24 mouse cellular contexts compared by ENCODE assay signal in the genomic region with DNA sequence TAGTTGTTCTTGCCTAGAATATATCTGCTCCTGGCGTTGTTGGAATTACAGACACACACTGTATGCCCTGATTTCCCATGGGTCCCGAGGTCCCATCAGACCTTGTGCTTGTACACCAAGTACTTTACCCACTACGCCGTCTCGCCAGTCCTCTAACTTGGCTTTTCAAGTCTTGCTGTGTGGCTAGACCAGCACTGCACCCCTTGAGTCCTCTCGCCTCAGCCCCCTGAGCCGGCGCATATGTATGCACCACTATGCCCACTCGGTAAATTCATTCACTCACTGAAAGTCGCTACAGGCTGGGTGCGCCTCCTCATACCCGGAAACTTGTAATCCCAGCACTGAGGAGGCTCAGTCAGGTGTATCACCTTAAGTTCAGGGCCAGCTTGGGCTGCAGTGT. TPM values are rescaled to one million over a fixed set of nuclear protein-coding genes. Genes with fewer than 3 reads are reported as not detected.
DNase-seq lines count a peak whose midpoint lies in the region; ATAC-seq and TF ChIP-seq lines count a peak whose summit lies in the region.
"Had no signal": no experiment of that assay in that cellular context is flagged by ENCODE, and none has a peak within 500 bp of the region (broad histone marks: within the 10 kb centered on the region; RNA-seq: fewer than 3 reads in every experiment).

No protein-coding gene starts in this region.

- no peak overlapping the region for H3K27ac ChIP-seq in hindbrain, embryonic 13.5 days
- no peak overlapping the region for H3K27ac ChIP-seq in hindbrain, postnatal 0 days
- no peak overlapping the region for H3K27ac ChIP-seq in layer of hippocampus, adult 2 months
- no peak overlapping the region for H3K27ac ChIP-seq in midbrain, embryonic 16.5 days (ENCODE audit: low read length)
- H3K27ac ChIP-seq in midbrain, embryonic 13.5 days = no peak overlapping the region
- H3K27ac ChIP-seq: embryonic facial prominence, embryonic 10.5 days; embryonic facial prominence, embryonic 12.5 days; forebrain, embryonic 13.5 days; forebrain, embryonic 15.5 days had no signal

- TF ChIP-seq CTCF in hindbrain, postnatal 0 days (IDR thresholded peaks at IDR 0.05; ENCODE audit: low read depth) = no peak
- no peak for TF ChIP-seq CTCF in layer of hippocampus, adult 2 months (conservative IDR thresholded peaks at IDR 0.05)

- no peak overlapping the region for H3K4me3 ChIP-seq in hindbrain, embryonic 13.5 days
- H3K4me3 ChIP-seq in hindbrain, postnatal 0 days (ENCODE audit: low read length) = no peak overlapping the region
- peak overlapping the region; percentile 8 for H3K4me3 ChIP-seq in layer of hippocampus, adult 2 months
- H3K4me3 ChIP-seq in midbrain, embryonic 16.5 days (ENCODE audit: low read depth, low read length) = no peak overlapping the region
- no peak overlapping the region for H3K4me3 ChIP-seq in midbrain, embryonic 13.5 days (replicated peaks)
- H3K4me3 ChIP-seq: embryonic facial prominence, embryonic 10.5 days; embryonic facial prominence, embryonic 12.5 days; forebrain, embryonic 13.5 days; forebrain, embryonic 15.5 days had no signal

- H3K9me3 ChIP-seq in hindbrain, embryonic 13.5 days = no peaks in the 10 kb centered on the region
- H3K9me3 ChIP-seq in hindbrain, postnatal 0 days (ENCODE audit: low read length) = no peaks in the 10 kb centered on the region
- no peaks in the 10 kb centered on the region for H3K9me3 ChIP-seq in midbrain, embryonic 16.5 days (replicated peaks; ENCODE audit: control insufficient read depth, low read length, poor library complexity, severe bottlenecking)
- H3K9me3 ChIP-seq in midbrain, embryonic 13.5 days = no peaks in the 10 kb centered on the region
- H3K9me3 ChIP-seq: embryonic facial prominence, embryonic 10.5 days; embryonic facial prominence, embryonic 12.5 days; forebrain, embryonic 13.5 days; forebrain, embryonic 15.5 days; G1E had no signal

- peaks cover 20% of the 10 kb centered on the region for H3K4me1 ChIP-seq in hindbrain, embryonic 13.5 days (replicated peaks)
- no peaks in the 10 kb centered on the region for H3K4me1 ChIP-seq in hindbrain, postnatal 0 days (ENCODE audit: insufficient read depth, low read length)
- H3K4me1 ChIP-seq in midbrain, embryonic 16.5 days (ENCODE audit: control insufficient read depth, insufficient read depth, low read length) = 0 out of 2 replicates have a peak, but pooled peaks cover 2% of the 10 kb centered on the region
- H3K4me1 ChIP-seq in midbrain, embryonic 13.5 days (replicated peaks) = peaks cover 21% of the 10 kb centered on the region

- H3K9ac ChIP-seq in hindbrain, embryonic 13.5 days = no peak overlapping the region
- H3K9ac ChIP-seq in hindbrain, postnatal 0 days (replicated peaks; ENCODE audit: low read length) = no peak overlapping the region
- H3K9ac ChIP-seq in midbrain, embryonic 16.5 days (ENCODE audit: low read depth, low read length) = no peak overlapping the region
- no peak overlapping the region for H3K9ac ChIP-seq in midbrain, embryonic 13.5 days (replicated peaks)
- H3K9ac ChIP-seq: embryonic facial prominence, embryonic 12.5 days; forebrain, embryonic 13.5 days; forebrain, embryonic 15.5 days had no signal

- no peak overlapping the region for H3K4me2 ChIP-seq in hindbrain, embryonic 13.5 days
- no peak overlapping the region for H3K4me2 ChIP-seq in hindbrain, postnatal 0 days (ENCODE audit: low read depth, low read length)
- H3K4me2 ChIP-seq in midbrain, embryonic 16.5 days (ENCODE audit: low read length) = no peak overlapping the region
- no peak overlapping the region for H3K4me2 ChIP-seq in midbrain, embryonic 13.5 days (replicated peaks)
- H3K4me2 ChIP-seq: embryonic facial prominence, embryonic 12.5 days; forebrain, embryonic 13.5 days; forebrain, embryonic 15.5 days had no signal

- H3K36me3 ChIP-seq in hindbrain, embryonic 13.5 days = no peaks in the 10 kb centered on the region
- no peaks in the 10 kb centered on the region for H3K36me3 ChIP-seq in hindbrain, postnatal 0 days (ENCODE audit: insufficient read depth, low read length)
- no peaks in the 10 kb centered on the region for H3K36me3 ChIP-seq in midbrain, embryonic 16.5 days (ENCODE audit: control insufficient read depth, insufficient read depth, low read length)
- H3K36me3 ChIP-seq in midbrain, embryonic 13.5 days = peaks cover 8% of the 10 kb centered on the region; the same call in 1 of the 2 replicates
- H3K36me3 ChIP-seq: embryonic facial prominence, embryonic 12.5 days; forebrain, embryonic 15.5 days; G1E had no signal

- no peak for DNase-seq in hindbrain, postnatal 0 days (ENCODE audit: low spot score)
- no peak for DNase-seq in layer of hippocampus, adult 2 months (ENCODE audit: low spot score in 2 of 2)
- no peak for DNase-seq in layer of hippocampus, adult 9-10 months (ENCODE audit: low spot score)
- DNase-seq: adrenal gland, adult 8-10 months; adrenal gland, postnatal 14 days; adrenal gland, postnatal 36 days; B cell, adult 2 months; cerebellum, adult 11-12 months; cerebellum, adult 2 months; cerebellum, adult 9-10 months; cerebellum, postnatal 10 days; cerebellum, postnatal 25 days had no signal

- H3K27me3 ChIP-seq in hindbrain, embryonic 13.5 days = no peaks in the 10 kb centered on the region
- no peaks in the 10 kb centered on the region for H3K27me3 ChIP-seq in hindbrain, postnatal 0 days (ENCODE audit: insufficient read depth, low read length)
- no peaks in the 10 kb centered on the region for H3K27me3 ChIP-seq in midbrain, embryonic 16.5 days (ENCODE audit: control insufficient read depth, insufficient read depth, low read depth, low read length)
- H3K27me3 ChIP-seq in midbrain, embryonic 13.5 days = no peaks in the 10 kb centered on the region
- H3K27me3 ChIP-seq: embryonic facial prominence, embryonic 12.5 days; forebrain, embryonic 13.5 days; forebrain, embryonic 15.5 days; Patski had no signal

- ATAC-seq in hindbrain, embryonic 13.5 days (ENCODE audit: low FRiP score) = 0 out of 2 replicates have a peak, but pooled peaks have one; percentile 21
- no peak for ATAC-seq in hindbrain, postnatal 0 days
- 0 out of 2 replicates have a peak, but pooled peaks have one; percentile 55 for ATAC-seq in midbrain, embryonic 16.5 days
- ATAC-seq in midbrain, embryonic 13.5 days = no peak
- ATAC-seq: activated CD4-positive, CD25-positive, alpha-beta regulatory T cell, adult 4 months; CD4-positive, CD25-positive, alpha-beta regulatory T cell, adult 4 months; forebrain, embryonic 13.5 days; forebrain, embryonic 15.5 days; Patski had no signal

- 92% methylated on average over 12 of the region's 12 CpGs for WGBS in hindbrain, embryonic 13.5 days
- WGBS in hindbrain, postnatal 0 days = 87% methylated on average over 12 of the region's 12 CpGs
- WGBS in midbrain, embryonic 16.5 days = 91% methylated on average over 12 of the region's 12 CpGs
- 92% methylated on average over 12 of the region's 12 CpGs for WGBS in midbrain, embryonic 13.5 days

RNA-seq across cellular contexts. Expression of a gene that starts 12.5 kb away (rescaled TPM):
- polyA plus RNA-seq in hindbrain, embryonic 13.5 days (2015; fragmentation: Nextera tagmentation; extraction: Ambion mirVana) = 90.2 and 91.6 TPM in 2 replicates
- total RNA-seq in hindbrain, postnatal 0 days (2014; rRNA removed) = 25.5 and 25.7 TPM in 2 replicates
- polyA plus RNA-seq in hindbrain, postnatal 0 days (2015; fragmentation: Nextera tagmentation; extraction: Ambion mirVana) = 94.3 and 104 TPM in 2 replicates
- total RNA-seq in layer of hippocampus, adult 2 months (2021) = 100 to 1,000 TPM; 412 to 418 TPM
- polyA plus RNA-seq in midbrain, embryonic 16.5 days (2015; fragmentation: Nextera tagmentation; extraction: Ambion mirVana) = 126 and 136 TPM in 2 replicates
- 93.7 and 97.1 TPM in 2 replicates for polyA plus RNA-seq in midbrain, embryonic 13.5 days (2015; fragmentation: Nextera tagmentation; extraction: Ambion mirVana)
- total RNA-seq: CH12.LX had no signal

RNA-seq across cellular contexts. Expression of a gene that starts 12.7 kb away (rescaled TPM):
- polyA plus RNA-seq in hindbrain, embryonic 13.5 days (2015; fragmentation: Nextera tagmentation; extraction: Ambion mirVana) = 25.9 and 26.7 TPM in 2 replicates
- total RNA-seq in hindbrain, postnatal 0 days (2014; rRNA removed) = 15.7 and 17.5 TPM in 2 replicates
- polyA plus RNA-seq in hindbrain, postnatal 0 days (2015; fragmentation: Nextera tagmentation; extraction: Ambion mirVana) = 13.4 and 16.0 TPM in 2 replicates
- total RNA-seq in layer of hippocampus, adult 2 months (2021) = 10 to 100 TPM; 67.1 to 73.9 TPM
- 23.4 and 24.8 TPM in 2 replicates for polyA plus RNA-seq in midbrain, embryonic 16.5 days (2015; fragmentation: Nextera tagmentation; extraction: Ambion mirVana)
- polyA plus RNA-seq in midbrain, embryonic 13.5 days (2015; fragmentation: Nextera tagmentation; extraction: Ambion mirVana) = 30.2 and 30.5 TPM in 2 replicates

Comparison
In these comparisons a context has a peak if more than half of its experiments do, and no peak if none do; other contexts are left out.
1. ATAC-seq: peak in hindbrain, embryonic 13.5 days (single experiment) and midbrain, embryonic 16.5 days (single experiment); none in hindbrain, postnatal 0 days (single experiment) and midbrain, embryonic 13.5 days (single experiment).